Mouse (Mus musculus) limb, embryonic 14.5 days (tissue): ENCODE measurements around the gene Trp53i11. TPM values are rescaled to one million over a fixed set of nuclear protein-coding genes. Genes with fewer than 3 reads are reported as not detected.

ENCODE experiments used
- ATAC-seq: fragments of 200-750 bp; cut with Nextera tagmentation; 2 replicates; pipeline ENCODE4 v1.8.0; 2017; ENCODE audit warnings: low read depth, moderate number of reproducible peaks, moderate TSS enrichment; ENCODE audit not compliant: low FRiP score
- DNase-seq: peaks from one replicate; pipeline ENCODE4 v3.0.0-alpha.2; 2015; ENCODE audit warnings: low spot score
- H3K27ac ChIP-seq: fragments of 300-500 bp; sonication (generic); replicated peaks from 2 replicates; pipeline ENCODE4 v1.5.1; 2014; ENCODE audit warnings: low read depth, mild to moderate bottlenecking, low read length, moderate library complexity, mixed read lengths
- H3K27me3 ChIP-seq: fragments of 300-500 bp; sonication (generic); 2 replicates; pipeline ENCODE4 v1.6.1; 2014; ENCODE audit warnings: low read length, mixed read lengths; ENCODE audit not compliant: control insufficient read depth, insufficient read depth
- H3K36me3 ChIP-seq: fragments of 300-500 bp; sonication (generic); 2 replicates; pipeline ENCODE4 v1.6.1; 2014; ENCODE audit warnings: mild to moderate bottlenecking, low read length, moderate library complexity, mixed read lengths; ENCODE audit not compliant: control insufficient read depth, insufficient read depth
- H3K4me1 ChIP-seq: fragments of 300-500 bp; sonication (generic); 2 replicates; pipeline ENCODE4 v1.6.1; 2014; ENCODE audit warnings: antibody characterized with exemption, low read length, mixed read lengths; ENCODE audit not compliant: control insufficient read depth, insufficient read depth
- H3K4me2 ChIP-seq: fragments of 300-500 bp; sonication (generic); replicated peaks from 2 replicates; pipeline ENCODE4 v1.6.1; 2014; ENCODE audit warnings: low read depth, mild to moderate bottlenecking, low read length, moderate library complexity; ENCODE audit not compliant: severe bottlenecking
- H3K4me3 ChIP-seq: fragments of 300-500 bp; sonication (generic); replicated peaks from 2 replicates; pipeline ENCODE4 v1.5.1; 2014; ENCODE audit warnings: low read length
- H3K9ac ChIP-seq: fragments of 300-500 bp; sonication (generic); 2 replicates; pipeline ENCODE4 v1.6.1; 2014; ENCODE audit warnings: mild to moderate bottlenecking, low read depth, low read length, moderate library complexity; ENCODE audit not compliant: severe bottlenecking
- H3K9me3 ChIP-seq: fragments of 300-500 bp; sonication (generic); 2 replicates; pipeline ENCODE4 v1.6.1; 2016; ENCODE audit warnings: low read length; ENCODE audit not compliant: control insufficient read depth
- POLR2A ChIP-seq: fragments of 200-500 bp; IDR thresholded peaks from 2 replicates; pipeline ENCODE4 v1.8.0; 2012; ENCODE audit warnings: inconsistent platforms, mild to moderate bottlenecking, moderate library complexity, borderline replicate concordance; ENCODE audit not compliant: insufficient read depth, insufficient read length; ENCODE audit errors: extremely low read depth
- WGBS: fragments of 180-500 bp; shearing (Covaris S2); extraction: QIAGEN DNeasy Blood & Tissue Kit; methylation state at CpG from one replicate; pipeline ENCODE4 v1.1.7; 2014; 5-methylcytosine and 5-hydroxymethylcytosine counted together
- polyA plus RNA-seq, 2 experiments: library from polyadenylated mRNA; depleted of rRNA in 1 of 2; stranded (reverse) in 1 of 2; unstranded in 1 of 2; fragments of >200 nt; fragmentation: Nextera tagmentation in 1 of 2; extraction: Ambion mirVana in 1 of 2; gene quantifications; 2 replicates each; pipeline versions ENCODE4 v1.2.1 to v1.2.3; 2012 to 2014

Trp53i11 gene
- polyA plus RNA-seq, 2 experiments, result 26.6 to 30.5 TPM

- H3K27ac ChIP-seq, result no peak overlapping the region
- H3K27me3 ChIP-seq, result no peaks in the 10 kb centered on the region
- H3K9ac ChIP-seq, result no peak overlapping the region
- H3K9me3 ChIP-seq, result no peaks in the 10 kb centered on the region
- no peak for DNase-seq
- H3K4me3 ChIP-seq, result no peak overlapping the region
- 85% methylated on average over 6 of the region's 6 CpGs for WGBS
- H3K36me3 ChIP-seq, result peaks cover 4% of the 10 kb centered on the region; the same call in 1 of the 2 replicates
- no peaks in the 10 kb centered on the region for H3K4me1 ChIP-seq
- TF ChIP-seq POLR2A, result no peak
- H3K4me2 ChIP-seq, result no peak overlapping the region
- ATAC-seq, result no peak
Observed at GRCm38 (mm10) chr2:93204571-93204970, 17.2 kb downstream of the Trp53i11 start.

DNA sequence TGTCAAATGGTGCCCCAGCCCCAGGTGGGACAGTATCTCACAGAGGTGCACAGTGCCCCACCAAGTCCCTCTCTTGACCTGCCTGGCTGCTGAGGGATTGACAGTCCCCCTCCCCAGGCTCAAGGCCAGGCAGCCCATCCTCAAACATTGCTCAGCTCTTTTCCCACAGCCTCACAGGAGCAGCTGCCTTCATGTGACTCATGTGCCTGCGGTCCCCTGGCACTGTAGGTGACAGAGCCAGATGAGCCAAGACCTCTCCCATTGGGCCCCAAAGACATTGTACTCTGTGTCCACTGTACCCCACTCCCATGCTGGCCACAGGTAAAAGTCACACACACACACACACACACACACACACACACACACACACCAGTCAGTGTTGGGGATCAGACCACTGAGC, 18.8 kb downstream of the Trp53i11 start:
- no peak overlapping the region for H3K4me3 ChIP-seq
- ATAC-seq, result no peak
- no peaks in the 10 kb centered on the region for H3K27me3 ChIP-seq
- 92% methylated on average over 1 of the region's 1 CpGs for WGBS
- no peak for TF ChIP-seq POLR2A
- H3K9ac ChIP-seq, result no peak overlapping the region
- H3K4me1 ChIP-seq, result no peaks in the 10 kb centered on the region
- no peak overlapping the region for H3K4me2 ChIP-seq
- no peaks in the 10 kb centered on the region for H3K9me3 ChIP-seq
- no peak for DNase-seq
- H3K27ac ChIP-seq, result no peak overlapping the region
- peaks cover 4% of the 10 kb centered on the region; the same call in 1 of the 2 replicates for H3K36me3 ChIP-seq

GRCm38 (mm10) chr2:93212386-93212785, 25.0 kb downstream of the Trp53i11 start:
- Histone ChIP-seq H3K4me2 (no peak overlapping the region), H3K36me3 (no peaks in the 10 kb centered on the region; the same call in 1 of the 2 replicates), H3K27me3 (no peaks in the 10 kb centered on the region), H3K4me3 (no peak overlapping the region), H3K9ac (no peak overlapping the region), H3K9me3 (no peaks in the 10 kb centered on the region), H3K27ac (no peak overlapping the region), H3K4me1 (peaks cover 3% of the 10 kb centered on the region)
- ATAC-seq (no peak), DNase-seq (no peak)
- 81% methylated on average over 2 of the region's 2 CpGs for WGBS
- TF ChIP-seq POLR2A, result no peak

DNA sequence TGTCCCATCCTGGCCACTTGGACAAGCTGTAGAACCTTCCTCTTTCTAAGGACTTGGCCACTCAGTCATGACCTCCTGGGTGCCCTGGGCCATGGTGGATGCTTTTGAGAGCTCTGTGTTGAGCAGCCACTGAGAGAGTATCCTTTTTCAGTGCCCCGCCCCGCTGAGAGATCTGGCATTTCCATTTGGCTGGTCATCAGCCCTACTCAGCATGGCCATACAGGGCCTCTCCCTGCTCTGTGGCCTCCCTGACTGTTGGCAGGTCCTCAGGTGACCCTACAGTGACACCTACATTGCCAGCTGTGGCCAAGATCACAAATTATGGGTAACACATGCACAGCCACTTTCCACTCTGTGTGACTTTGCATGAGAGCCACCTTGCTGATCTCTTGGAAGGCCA, 25.5 kb downstream of the Trp53i11 start:
- Histone ChIP-seq H3K9ac (no peak overlapping the region), H3K27ac (no peak overlapping the region), H3K4me1 (peaks cover 6% of the 10 kb centered on the region), H3K27me3 (no peaks in the 10 kb centered on the region), H3K4me2 (no peak overlapping the region), H3K9me3 (no peaks in the 10 kb centered on the region), H3K36me3 (no peaks in the 10 kb centered on the region; the same call in 1 of the 2 replicates), H3K4me3 (no peak overlapping the region)
- no peak for DNase-seq
- WGBS, result 95% methylated on average over 2 of the region's 2 CpGs
- ATAC-seq, result no peak
- TF ChIP-seq POLR2A, result no peak

GRCm38 (mm10) chr2:93214192-93214591, 26.8 kb downstream of the Trp53i11 start:
- H3K4me3 ChIP-seq, result no peak overlapping the region
- no peak overlapping the region for H3K9ac ChIP-seq
- H3K27ac ChIP-seq, result no peak overlapping the region
- no peak overlapping the region for H3K4me2 ChIP-seq
- TF ChIP-seq POLR2A, result no peak
- H3K9me3 ChIP-seq, result no peaks in the 10 kb centered on the region
- H3K4me1 ChIP-seq, result peaks cover 8% of the 10 kb centered on the region
- WGBS, result 92% methylated on average over 1 of the region's 1 CpGs
- H3K27me3 ChIP-seq, result no peaks in the 10 kb centered on the region
- no peaks in the 10 kb centered on the region for H3K36me3 ChIP-seq
- ATAC-seq, result no peak
- DNase-seq, result no peak

DNA sequence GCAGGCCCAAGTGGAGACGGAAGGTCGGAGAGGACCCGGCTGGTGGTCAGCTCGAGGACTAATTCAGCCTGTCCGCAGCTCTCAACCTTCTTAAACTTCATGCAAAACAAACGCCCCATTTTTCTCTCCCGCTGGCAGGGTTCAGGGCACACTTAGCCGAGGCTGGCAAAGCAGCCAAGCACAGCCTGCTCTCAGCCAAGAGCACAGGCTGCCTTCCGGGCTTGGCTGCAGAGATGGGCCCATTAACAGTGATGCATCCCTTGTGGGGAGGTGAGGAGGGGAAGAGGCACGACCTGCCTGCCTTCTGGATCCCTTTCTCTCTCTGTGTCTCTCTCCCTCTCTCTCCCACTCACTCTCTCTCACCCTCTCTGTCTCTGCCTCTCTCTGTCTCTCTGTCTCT, 28.4 kb downstream of the Trp53i11 start:
- H3K4me1 ChIP-seq, result peaks cover 8% of the 10 kb centered on the region
- H3K27ac ChIP-seq, result no peak overlapping the region
- H3K27me3 ChIP-seq, result no peaks in the 10 kb centered on the region
- H3K9ac ChIP-seq, result no peak overlapping the region
- DNase-seq (no peak), ATAC-seq (no peak)
- no peak overlapping the region for H3K4me3 ChIP-seq
- TF ChIP-seq POLR2A, result no peak
- H3K9me3 ChIP-seq, result no peaks in the 10 kb centered on the region
- no peak overlapping the region for H3K4me2 ChIP-seq
- WGBS, result 73% methylated on average over 10 of the region's 10 CpGs
- no peaks in the 10 kb centered on the region for H3K36me3 ChIP-seq
